Mouse (Mus musculus): ENCODE results near the gene Ntf5. TPM values are rescaled to one million over a fixed set of nuclear protein-coding genes. Genes with fewer than 3 reads are reported as not detected.
"Not testable (repeated sequence)": the region's sequence is repeated elsewhere in the genome, so short reads cannot be mapped to it uniquely, and the experiment has no call there.

Gene Ntf5
- polyA plus RNA-seq, 1 experiment from 2014 or later, result 0.57 TPM

- no peak overlapping the region for H3K4me3 ChIP-seq
- no peak overlapping the region for H3K9ac ChIP-seq
- WGBS, result 37% methylated on average over 11 of the region's 11 CpGs
- ATAC-seq (ENCODE audit: low FRiP score, low read depth), result no peak
- no peaks in the 10 kb centered on the region for H3K9me3 ChIP-seq
- H3K4me2 ChIP-seq (replicated peaks), result no peak overlapping the region
- no peaks in the 10 kb centered on the region for H3K4me1 ChIP-seq
- H3K36me3 ChIP-seq, result peaks cover 54% of the 10 kb centered on the region
- no peak overlapping the region for H3K27ac ChIP-seq
- no peaks in the 10 kb centered on the region for H3K27me3 ChIP-seq (replicated peaks)
Observed at GRCm38 (mm10) chr7:45447325-45447990, 34.0 kb downstream of the Ntf5 start.

GRCm38 (mm10) chr7:45449974-45450373 is 36.5 kb downstream of the Ntf5 start:
- Histone ChIP-seq H3K36me3 (peaks cover 51% of the 10 kb centered on the region), H3K4me2 (replicated peaks) (no peak overlapping the region)

GRCm38 (mm10) chr7:45451344-45451982 is 38.0 kb downstream of the Ntf5 start:
- peak; percentile 70 for ATAC-seq (ENCODE audit: low FRiP score, low read depth)
- no peaks in the 10 kb centered on the region for H3K27me3 ChIP-seq (replicated peaks)
- 52% methylated on average over 23 of the region's 23 CpGs for WGBS
- H3K4me3 ChIP-seq, result no peak overlapping the region
- no peaks in the 10 kb centered on the region for H3K9me3 ChIP-seq
- H3K9ac ChIP-seq, result no peak overlapping the region
- H3K27ac ChIP-seq, result no peak overlapping the region
- H3K4me2 ChIP-seq (replicated peaks), result peak overlapping the region; percentile 10; the same call in 1 of the 2 replicates
- peaks cover 50% of the 10 kb centered on the region for H3K36me3 ChIP-seq
- no peaks in the 10 kb centered on the region for H3K4me1 ChIP-seq

More at GRCm38 (mm10) chr7:45449974-45450373, 36.5 kb downstream of the Ntf5 start:
- H3K9me3 ChIP-seq, result no peaks in the 10 kb centered on the region
- no peak overlapping the region for H3K4me3 ChIP-seq
- no peak overlapping the region for H3K27ac ChIP-seq
- WGBS, result 88% methylated on average over 1 of the region's 1 CpGs
- no peaks in the 10 kb centered on the region for H3K27me3 ChIP-seq (replicated peaks)
- ATAC-seq (ENCODE audit: low FRiP score, low read depth), result no peak
- no peak overlapping the region for H3K9ac ChIP-seq
- H3K4me1 ChIP-seq, result no peaks in the 10 kb centered on the region

- Histone ChIP-seq H3K27ac (no peak overlapping the region), H3K4me2 (replicated peaks) (no peak overlapping the region), H3K9ac (no peak overlapping the region), H3K9me3 (no peaks in the 10 kb centered on the region), H3K4me3 (no peak overlapping the region), H3K36me3 (peaks cover 47% of the 10 kb centered on the region), H3K4me1 (peaks cover 17% of the 10 kb centered on the region), H3K27me3 (replicated peaks) (no peaks in the 10 kb centered on the region)
- WGBS, result 91% methylated on average over 15 of the region's 15 CpGs
- ATAC-seq (ENCODE audit: low FRiP score, low read depth), result no peak
Observed at GRCm38 (mm10) chr7:45454971-45455370, 41.5 kb downstream of the Ntf5 start.

GRCm38 (mm10) chr7:45455932-45456696 is 42.6 kb downstream of the Ntf5 start:
- Histone ChIP-seq H3K9ac (no peak overlapping the region), H3K4me1 (peaks cover 27% of the 10 kb centered on the region), H3K4me2 (replicated peaks) (no peak overlapping the region), H3K27ac (no peak overlapping the region), H3K36me3 (peaks cover 44% of the 10 kb centered on the region), H3K9me3 (no peaks in the 10 kb centered on the region), H3K27me3 (replicated peaks) (no peaks in the 10 kb centered on the region), H3K4me3 (no peak overlapping the region)
- WGBS, result 83% methylated on average over 13 of the region's 13 CpGs
- ATAC-seq (ENCODE audit: low FRiP score, low read depth), result no peak

GRCm38 (mm10) chr7:45456721-45457203 is 43.3 kb downstream of the Ntf5 start:
- H3K36me3 ChIP-seq, result peaks cover 44% of the 10 kb centered on the region
- H3K27ac ChIP-seq, result no peak overlapping the region
- H3K4me1 ChIP-seq, result peaks cover 30% of the 10 kb centered on the region
- H3K27me3 ChIP-seq (replicated peaks), result no peaks in the 10 kb centered on the region
- H3K9ac ChIP-seq, result no peak overlapping the region
- 61% methylated on average over 9 of the region's 9 CpGs for WGBS
- no peak for ATAC-seq (ENCODE audit: low FRiP score, low read depth)
- H3K9me3 ChIP-seq, result no peaks in the 10 kb centered on the region
- peak overlapping the region; percentile 75 for H3K4me2 ChIP-seq (replicated peaks)
- no peak overlapping the region for H3K4me3 ChIP-seq

- Histone ChIP-seq H3K9ac (peak overlapping the region; percentile 83; the same call in 1 of the 2 replicates), H3K4me1 (peaks cover 34% of the 10 kb centered on the region), H3K27ac (no peak overlapping the region), H3K4me3 (peak overlapping the region; percentile 72), H3K27me3 (replicated peaks) (no peaks in the 10 kb centered on the region), H3K4me2 (replicated peaks) (peak overlapping the region; percentile 75), H3K36me3 (peaks cover 43% of the 10 kb centered on the region), H3K9me3 (no peaks in the 10 kb centered on the region)
- WGBS, result 74% methylated on average over 10 of the region's 10 CpGs
- ATAC-seq (ENCODE audit: low FRiP score, low read depth), result no peak
Observed at GRCm38 (mm10) chr7:45457204-45458060, 43.9 kb downstream of the Ntf5 start.

- Histone ChIP-seq H3K4me3 (peak overlapping the region; percentile 72), H3K27ac (peak overlapping the region; percentile 81), H3K27me3 (replicated peaks) (no peaks in the 10 kb centered on the region), H3K4me2 (replicated peaks) (peak overlapping the region; percentile 75), H3K9ac (peak overlapping the region; percentile 83), H3K36me3 (peaks cover 49% of the 10 kb centered on the region), H3K4me1 (peaks cover 35% of the 10 kb centered on the region), H3K9me3 (no peaks in the 10 kb centered on the region)
- ATAC-seq (ENCODE audit: low FRiP score, low read depth), result peak; percentile 82
- under 1% methylated on average over 43 of the region's 43 CpGs for WGBS
Observed at GRCm38 (mm10) chr7:45458748-45459563, 45.5 kb downstream of the Ntf5 start.

- WGBS, result under 1% methylated on average over 37 of the region's 37 CpGs
- Histone ChIP-seq H3K4me1 (peaks cover 35% of the 10 kb centered on the region), H3K4me2 (replicated peaks) (peak within 1 kb of the TSS; percentile 75), H3K27ac (peak within 1 kb of the TSS; percentile 81), H3K4me3 (peak within 1 kb of the TSS; percentile 72), H3K9ac (peak within 1 kb of the TSS; percentile 83), H3K36me3 (peaks cover 48% of the 10 kb centered on the region)
- not testable (repeated sequence) for H3K9me3 ChIP-seq; H3K27me3 ChIP-seq (replicated peaks)
- peak; percentile 96 for ATAC-seq (ENCODE audit: low FRiP score, low read depth)
Observed at GRCm38 (mm10) chr7:45459564-45460140, 46.2 kb downstream of the Ntf5 start, which contains the start of gene Ftl1. Gene Ftl1 (minus strand): TSS chr7:45459884.

- no peaks in the 10 kb centered on the region for H3K27me3 ChIP-seq (replicated peaks)
- 0 out of 2 replicates have a peak overlapping the region, but pooled peaks have one; percentile 26 for H3K9ac ChIP-seq
- H3K27ac ChIP-seq, result peak overlapping the region; percentile 58; the same call in 1 of the 2 replicates
- no peaks in the 10 kb centered on the region for H3K9me3 ChIP-seq
- peaks cover 38% of the 10 kb centered on the region for H3K4me1 ChIP-seq
- H3K4me3 ChIP-seq, result peak overlapping the region; percentile 72; the same call in 1 of the 2 replicates
- 82% methylated on average over 7 of the region's 7 CpGs for WGBS
- peaks cover 48% of the 10 kb centered on the region for H3K36me3 ChIP-seq
- peak overlapping the region; percentile 59 for H3K4me2 ChIP-seq (replicated peaks)
- ATAC-seq (ENCODE audit: low FRiP score, low read depth), result peak; percentile 7; the same call in 1 of the 2 replicates
Observed at GRCm38 (mm10) chr7:45460377-45460776, 46.9 kb downstream of the Ntf5 start.
